Mouse (Mus musculus) cerebellum, postnatal 36 days (tissue): ENCODE results near the gene Lrrn1.

ENCODE experiments used
- DNase-seq, 2 experiments: peaks; one replicate each; pipeline ENCODE4 v3.0.0; 2021 to 2022; ENCODE audit warnings: mixed read lengths in 2 of 2

The Lrrn1 gene

GRCm38 (mm10) chr6:107528877-107529864 lies at the start of gene Lrrn1:
Gene Lrrn1, plus strand, starts transcription at chr6:107529768.
- peak; percentile 85 to 89 for DNase-seq

- no peak for DNase-seq
Observed at GRCm38 (mm10) chr6:107494491-107494890, 35.1 kb upstream of the Lrrn1 start.

- no peak for DNase-seq
Observed at GRCm38 (mm10) chr6:107495830-107496229, 33.7 kb upstream of the Lrrn1 start.

GRCm38 (mm10) chr6:107513716-107514115 lies 15.9 kb upstream of the Lrrn1 start:
- DNase-seq, result no peak

GRCm38 (mm10) chr6:107523953-107524352 lies 5.6 kb upstream of the Lrrn1 start:
- no peak for DNase-seq

GRCm38 (mm10) chr6:107529911-107530431 lies 403 bp downstream of the Lrrn1 start:
- peak; percentile 65 for DNase-seq

GRCm38 (mm10) chr6:107530621-107531285 lies 1.2 kb downstream of the Lrrn1 start:
- peak; percentile 35 to 36 for DNase-seq

- DNase-seq, result no peak
Observed at GRCm38 (mm10) chr6:107531526-107532080, 2.0 kb downstream of the Lrrn1 start.

- no peak for DNase-seq
Observed at GRCm38 (mm10) chr6:107534533-107534932, 5.0 kb downstream of the Lrrn1 start.

- no peak for DNase-seq
Observed at GRCm38 (mm10) chr6:107536631-107537030, 7.1 kb downstream of the Lrrn1 start.

GRCm38 (mm10) chr6:107541222-107541621 lies 11.7 kb downstream of the Lrrn1 start:
- no peak for DNase-seq

GRCm38 (mm10) chr6:107541918-107542317 lies 12.3 kb downstream of the Lrrn1 start:
- DNase-seq, result peak; percentile 22 to 42

- no peak for DNase-seq
Observed at GRCm38 (mm10) chr6:107546272-107546671, 16.7 kb downstream of the Lrrn1 start.

GRCm38 (mm10) chr6:107552511-107552910 lies 22.9 kb downstream of the Lrrn1 start:
- no peak for DNase-seq

GRCm38 (mm10) chr6:107555364-107555763 lies 25.8 kb downstream of the Lrrn1 start:
- no peak for DNase-seq

- peak; percentile 71 to 77 for DNase-seq
Observed at GRCm38 (mm10) chr6:107556996-107557395, 27.4 kb downstream of the Lrrn1 start.

GRCm38 (mm10) chr6:107557806-107558205 lies 28.2 kb downstream of the Lrrn1 start:
- no peak for DNase-seq

- no peak for DNase-seq
Observed at GRCm38 (mm10) chr6:107562255-107562654, 32.7 kb downstream of the Lrrn1 start.

GRCm38 (mm10) chr6:107566944-107567634 lies 37.5 kb downstream of the Lrrn1 start:
- peak; percentile 88 for DNase-seq

GRCm38 (mm10) chr6:107574561-107574960 lies 45.0 kb downstream of the Lrrn1 start:
- no peak for DNase-seq

- DNase-seq, result no peak
Observed at GRCm38 (mm10) chr6:107575405-107575804, 45.8 kb downstream of the Lrrn1 start.

GRCm38 (mm10) chr6:107577309-107577708 lies 47.7 kb downstream of the Lrrn1 start:
- DNase-seq, result no peak
